Mouse (Mus musculus) NIH3T3 (cell line): ENCODE measurements around the gene Atrx.
"Not testable (repeated sequence)": the region's sequence is repeated elsewhere in the genome, so short reads cannot be mapped to it uniquely, and the experiment has no call there.

ENCODE experiments used
- DNase-seq: peaks from one replicate; pipeline ENCODE4 v3.0.0-alpha.2; 2012; ENCODE audit warnings: low read depth

The Atrx gene

DNA sequence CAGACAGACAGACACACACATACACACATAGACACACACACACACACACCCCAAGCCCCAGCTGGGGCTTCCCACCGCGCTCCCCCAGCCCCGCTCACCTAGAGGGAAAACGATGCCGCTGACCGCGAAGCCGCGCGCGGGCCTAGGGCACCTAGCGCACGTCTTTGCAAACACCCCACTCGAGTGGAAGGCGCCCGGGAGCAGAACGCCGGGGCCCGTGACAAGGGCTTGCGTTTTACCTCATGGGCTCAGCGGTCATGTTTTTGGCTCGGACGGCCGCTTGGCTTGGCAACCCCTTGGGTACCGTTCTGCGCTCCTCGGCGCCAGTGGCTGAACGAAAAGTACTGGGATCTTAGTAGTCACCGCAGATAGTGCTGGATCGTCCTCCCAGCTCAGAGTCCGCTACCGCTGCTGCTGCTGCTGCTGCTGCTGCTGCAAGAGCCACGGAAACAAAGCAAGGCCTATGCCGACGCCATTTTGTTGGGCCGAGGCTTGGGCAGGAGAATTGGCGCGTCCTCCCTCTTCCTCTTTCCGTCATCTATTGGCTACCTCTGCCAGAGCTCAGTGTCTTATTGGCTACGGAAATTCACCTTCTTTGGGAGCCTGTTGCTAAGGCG, at the start of gene Atrx:
TSS of gene Atrx (minus strand) at position 543 of the 617 bp plus-strand sequence.
- peak; percentile 86 for DNase-seq

GRCm38 (mm10) chrX:105957091-105957490, 27.9 kb upstream of the Atrx start:
- DNase-seq: not testable (repeated sequence)

DNA sequence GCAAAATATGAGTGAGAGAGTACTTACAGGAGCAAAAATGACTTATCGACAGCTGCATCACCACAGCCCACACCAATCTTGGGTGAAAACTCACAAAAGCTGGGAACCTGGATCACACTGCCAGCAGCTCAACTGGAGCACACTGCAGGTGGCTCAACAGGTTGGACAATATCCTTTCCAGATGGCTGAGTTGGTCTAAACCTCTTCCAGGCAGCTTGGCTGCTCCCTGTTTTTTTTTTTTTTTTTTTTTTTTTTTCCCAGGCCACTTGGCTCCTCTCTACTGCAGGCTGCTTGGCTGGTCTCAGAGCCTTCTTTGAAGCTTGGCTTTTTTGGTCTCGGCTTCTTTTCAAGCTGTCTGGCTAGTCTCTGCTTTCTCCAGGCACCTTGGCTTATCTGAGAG, 24.8 kb upstream of the Atrx start:
- no peak for DNase-seq

DNA sequence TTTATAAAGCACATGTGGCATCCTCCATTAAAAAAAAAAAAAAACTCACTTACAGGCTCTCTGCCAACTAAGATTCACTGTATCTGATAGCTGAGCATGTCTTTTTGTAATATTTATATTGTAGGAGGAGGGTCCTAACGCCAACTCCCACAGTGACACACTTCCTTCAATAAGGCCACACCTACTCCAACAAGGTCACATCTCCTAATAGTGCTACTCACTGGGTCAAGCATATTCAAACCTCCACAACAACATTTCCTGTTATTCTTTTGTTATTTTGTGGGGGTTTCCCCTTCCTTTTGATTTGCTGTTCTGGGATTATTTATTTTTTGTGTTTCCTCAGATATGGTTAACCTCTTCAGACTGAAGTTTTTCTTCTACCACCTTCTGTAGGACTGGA, 17.2 kb upstream of the Atrx start:
- DNase-seq: no peak

DNA sequence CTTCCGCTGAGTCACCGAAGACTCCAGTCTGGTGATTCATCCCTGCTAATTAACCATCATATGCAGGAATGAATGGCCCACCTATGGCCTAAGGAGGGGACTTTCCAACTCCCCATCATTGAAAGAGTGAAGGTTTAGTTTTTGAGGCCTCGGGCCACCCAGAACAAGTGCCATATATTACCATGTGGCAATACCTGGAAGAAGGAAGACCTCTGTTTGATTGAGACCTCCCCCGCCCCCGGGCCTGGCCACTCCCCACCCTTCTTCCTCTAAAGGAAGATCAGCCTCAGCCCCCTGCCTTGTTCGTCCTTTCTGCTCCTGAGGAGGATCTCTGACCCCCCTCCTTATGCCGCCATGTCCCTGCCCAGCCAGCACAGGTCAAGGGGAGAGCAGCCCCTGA, 10.0 kb upstream of the Atrx start:
- DNase-seq: peak; percentile 5

DNA sequence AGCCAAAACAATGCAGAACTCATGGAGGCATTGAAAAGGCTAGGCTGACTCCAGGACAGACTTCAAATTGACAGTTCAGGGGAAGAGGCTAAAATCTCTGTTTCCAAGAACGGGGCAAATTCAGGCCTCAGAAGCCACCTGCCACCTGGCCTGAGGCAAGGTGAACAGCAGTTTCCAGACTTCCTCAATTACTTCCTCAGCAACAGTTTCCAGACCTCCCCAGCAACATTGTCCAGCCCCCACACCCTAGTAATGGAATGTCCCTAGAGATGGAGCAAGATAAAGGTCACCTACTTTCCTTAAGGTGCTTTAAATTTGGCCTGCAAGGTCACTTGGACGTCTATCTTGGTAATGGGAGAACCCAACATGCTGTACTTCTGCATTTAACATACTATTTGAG, 8.5 kb upstream of the Atrx start:
- no peak for DNase-seq

DNA sequence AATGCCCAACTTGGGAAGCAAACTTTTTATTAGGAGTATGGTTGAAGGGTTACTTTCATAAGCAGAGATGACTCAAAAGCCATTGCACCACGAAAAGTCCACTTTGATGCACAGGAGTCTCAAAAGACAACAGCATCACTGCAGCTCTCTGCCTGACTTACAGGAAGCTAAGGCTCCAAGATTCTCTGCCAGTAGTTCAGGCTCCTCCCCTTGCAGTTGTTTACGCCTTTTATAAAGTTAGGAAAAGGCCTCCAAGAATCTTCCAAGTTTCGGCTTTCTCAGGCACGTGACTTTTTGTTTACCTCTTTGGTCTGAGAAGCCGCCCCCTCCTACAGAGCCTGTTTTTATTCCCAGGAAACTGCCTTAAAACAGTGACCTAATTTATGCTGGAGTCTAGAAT, 5.1 kb upstream of the Atrx start:
- DNase-seq: peak; percentile 32

GRCm38 (mm10) chrX:105929478-105930038, 355 bp upstream of the Atrx start:
- DNase-seq: no peak

GRCm38 (mm10) chrX:105927941-105928860, 1.0 kb downstream of the Atrx start:
- peak; percentile 74 for DNase-seq

GRCm38 (mm10) chrX:105926121-105926735, 3.0 kb downstream of the Atrx start:
- no peak for DNase-seq

DNA sequence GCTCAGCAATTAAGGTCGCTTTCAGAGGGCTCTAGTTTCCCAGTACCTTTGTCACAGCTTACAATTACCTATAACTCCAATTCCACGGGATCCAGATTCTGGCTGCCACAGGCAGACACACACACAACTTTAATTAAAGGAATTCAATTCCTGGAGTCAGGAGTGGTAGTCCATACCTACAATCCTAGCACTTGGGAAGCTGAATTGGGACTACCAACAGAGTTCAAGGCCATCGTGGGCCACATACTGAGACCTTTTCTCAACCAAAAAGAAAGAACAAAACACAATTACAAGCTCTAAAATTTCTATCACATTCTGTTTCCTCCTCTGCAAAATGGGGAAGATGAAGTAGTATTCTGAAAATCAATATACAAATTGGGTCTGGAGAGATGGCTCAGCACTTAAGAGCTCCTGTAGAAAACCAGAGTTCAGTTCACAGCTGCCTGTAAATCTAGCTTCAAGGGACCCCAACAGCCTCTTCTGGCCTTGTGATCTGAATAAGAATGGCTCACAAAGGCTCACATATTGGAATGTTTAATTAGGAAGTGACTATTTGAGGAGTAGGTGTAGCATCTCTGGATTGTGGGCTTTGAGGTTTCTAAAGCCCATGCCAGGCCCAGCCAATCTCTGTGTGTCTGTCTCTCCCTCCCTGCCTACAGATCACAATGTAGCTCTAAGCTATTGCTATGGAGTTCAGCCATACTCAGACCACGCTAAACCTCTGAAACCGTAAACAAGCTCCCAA, 4.7 kb downstream of the Atrx start:
- DNase-seq: no peak

- DNase-seq: no peak
These were observed 5.3 kb downstream of the Atrx start for GRCm38 (mm10) chrX:105923896-105924295.

DNA sequence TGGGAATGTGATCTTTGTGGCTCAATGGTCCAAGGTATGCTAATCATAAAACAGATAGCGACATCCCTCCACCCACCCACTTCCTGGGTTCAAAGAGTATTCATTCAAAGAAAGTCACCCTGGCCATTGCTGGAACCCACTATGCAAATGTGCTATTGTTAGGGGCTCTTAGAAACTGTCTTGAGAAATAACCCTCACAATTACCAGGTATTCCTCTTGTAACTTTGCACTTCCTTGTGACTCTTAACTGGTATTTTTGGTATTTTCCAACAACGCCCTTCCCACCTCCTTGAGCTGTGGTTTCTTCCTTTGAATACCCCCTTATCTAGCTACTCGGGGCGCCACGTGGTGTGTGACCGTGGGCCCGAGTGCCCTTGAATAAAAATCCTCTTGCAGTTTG, 6.2 kb downstream of the Atrx start:
- not testable (repeated sequence) for DNase-seq

GRCm38 (mm10) chrX:105921421-105921820, 7.8 kb downstream of the Atrx start:
- DNase-seq: peak; percentile 32

DNA sequence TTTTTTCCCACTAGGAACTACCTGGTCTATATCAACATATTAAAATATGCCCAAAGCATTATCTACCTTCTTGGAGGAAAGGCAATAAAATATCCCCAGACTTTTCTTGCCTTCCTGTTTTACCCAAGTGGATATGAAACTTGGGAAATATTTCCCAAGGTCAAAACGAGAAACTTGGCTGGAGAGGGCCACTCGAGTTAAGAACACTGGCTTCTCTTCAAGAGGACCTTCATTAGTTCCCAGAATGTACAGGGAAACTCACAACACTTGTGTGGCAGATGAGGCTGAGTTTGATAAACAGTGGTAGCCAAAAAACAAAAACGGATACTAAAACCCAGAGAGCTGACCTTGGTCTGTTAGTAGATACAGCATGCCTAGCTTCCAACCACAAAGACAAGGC, 17.5 kb downstream of the Atrx start:
- peak; percentile 5 for DNase-seq

DNA sequence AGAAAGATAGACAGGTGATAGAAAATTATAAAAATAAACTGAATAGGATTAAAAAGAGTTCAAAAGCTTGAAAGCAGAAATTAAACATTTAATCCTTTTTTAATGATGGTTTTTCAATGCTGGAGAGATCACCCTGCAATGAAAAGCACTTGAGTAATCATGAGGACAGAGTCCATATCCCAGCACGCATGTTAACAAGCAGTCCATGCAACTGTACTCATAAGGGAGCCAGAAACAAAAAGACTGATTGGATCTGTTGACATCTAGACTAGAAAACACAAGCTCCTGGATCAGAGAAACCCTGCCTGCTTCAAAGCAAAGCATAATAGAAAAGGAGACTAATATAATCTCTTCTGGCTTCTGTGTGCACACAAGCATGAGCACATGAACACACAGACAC, 27.6 kb downstream of the Atrx start:
- DNase-seq: no peak

DNA sequence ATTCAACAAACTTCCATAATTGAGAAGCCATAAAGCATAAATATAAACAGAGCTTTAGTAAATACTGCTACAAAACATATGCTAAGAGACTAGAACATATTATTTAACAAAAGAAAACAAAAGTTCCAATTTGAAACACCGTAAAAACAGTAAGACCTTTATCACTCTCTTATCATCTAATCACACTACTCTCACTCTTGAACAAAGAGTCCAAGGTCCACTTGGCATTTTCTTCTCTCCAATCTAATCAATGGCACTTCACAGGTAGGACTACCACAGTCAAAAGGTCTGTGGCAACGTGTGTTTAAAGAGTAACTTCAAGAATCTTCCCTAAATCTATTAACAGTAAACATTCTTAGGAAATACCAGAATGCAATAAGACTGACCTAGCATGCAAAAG, 42.3 kb downstream of the Atrx start:
- no peak for DNase-seq

DNA sequence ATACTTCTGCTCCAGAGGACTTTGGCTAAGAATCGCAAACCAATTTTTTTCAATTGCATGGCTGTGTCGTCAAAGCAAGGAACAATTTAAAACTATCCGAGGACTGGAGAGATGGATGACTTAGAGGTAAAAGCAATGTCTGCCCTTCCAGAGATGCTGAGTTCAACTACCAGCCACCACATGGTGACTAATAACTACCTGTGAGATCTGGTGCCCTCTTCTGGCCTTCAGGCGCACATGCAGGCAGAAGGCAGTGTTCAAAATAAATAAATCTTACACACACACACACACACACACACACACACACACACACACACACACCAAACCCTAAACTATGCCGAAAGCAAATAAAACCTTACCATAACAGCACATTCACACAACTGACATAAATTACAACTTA, 64.8 kb downstream of the Atrx start:
- DNase-seq: peak; percentile 32

- DNase-seq: no peak
These were observed 104.7 kb downstream of the Atrx start for GRCm38 (mm10) chrX:105824462-105824861.

DNA sequence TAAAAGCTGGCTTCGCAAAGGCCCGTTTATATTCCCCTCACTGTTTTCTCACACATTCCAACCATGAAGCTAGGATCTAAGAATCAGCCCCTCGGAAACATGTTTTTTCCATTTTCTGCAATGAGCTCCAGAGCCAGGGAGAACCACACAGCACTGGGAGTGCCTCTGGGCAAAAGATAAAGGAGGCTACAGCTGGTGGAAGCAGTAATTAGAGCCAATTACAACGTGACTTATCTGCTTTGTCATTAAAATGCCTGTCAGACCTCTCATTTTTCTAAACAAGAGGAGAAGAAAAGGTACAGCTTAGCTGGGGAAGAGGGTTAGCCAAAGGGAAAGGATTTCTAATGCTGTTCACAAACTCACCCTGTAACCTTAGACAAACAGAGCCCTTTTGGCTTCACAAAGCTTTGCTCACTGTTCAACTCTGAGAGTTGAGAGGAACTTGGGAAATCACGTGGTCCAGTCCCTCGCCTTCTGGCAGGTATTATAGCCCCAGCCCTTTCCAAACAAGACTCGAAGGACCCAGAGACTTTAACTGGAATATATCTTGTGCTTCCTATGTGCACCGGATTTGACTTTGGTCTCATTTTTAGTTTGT, 134.3 kb downstream of the Atrx start:
- DNase-seq: no peak

DNA sequence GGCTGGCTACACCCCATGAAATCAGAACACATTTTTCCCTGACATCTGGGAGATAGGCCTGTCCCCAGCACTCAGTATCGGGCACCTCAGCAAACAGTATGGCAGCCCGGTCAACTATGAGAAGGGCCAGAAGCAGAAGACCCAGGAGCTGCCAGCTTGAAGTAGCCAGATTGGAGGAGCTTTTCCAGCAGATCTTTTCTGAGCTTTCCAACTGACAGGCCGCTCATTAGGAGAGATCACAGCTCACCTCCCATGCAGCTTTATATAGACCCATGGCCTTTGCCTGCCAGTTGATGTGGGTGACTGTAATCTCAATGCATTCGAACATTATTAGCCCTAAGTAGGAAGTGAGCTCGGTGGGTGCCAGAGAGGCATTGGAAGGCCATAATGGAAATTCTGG, 155.9 kb downstream of the Atrx start:
- no peak for DNase-seq

DNA sequence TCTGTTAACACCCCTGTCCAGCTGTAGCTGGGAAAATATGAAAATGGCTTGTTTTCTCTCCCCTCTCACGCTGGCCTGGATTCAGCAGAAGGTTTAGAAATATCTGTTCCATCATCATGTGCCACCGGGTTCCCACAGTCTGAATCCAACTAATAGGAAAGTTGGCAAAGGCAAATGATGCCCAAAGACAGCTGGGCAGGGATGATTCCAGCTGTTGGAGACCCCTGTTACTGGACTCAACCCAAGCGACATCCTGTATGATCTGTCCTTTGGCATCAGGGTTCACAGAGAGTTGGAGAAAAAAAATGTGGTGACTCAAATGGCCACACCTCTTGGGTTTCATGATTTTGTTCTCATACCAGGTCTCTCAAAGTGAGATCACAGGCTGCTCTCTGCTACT, 161.3 kb downstream of the Atrx start:
- DNase-seq: no peak
